Mouse (Mus musculus): ENCODE results near the gene Olfr772. TPM values are rescaled to one million over a fixed set of nuclear protein-coding genes. Genes with fewer than 3 reads are reported as not detected.
"Not testable (repeated sequence)": the region's sequence is repeated elsewhere in the genome, so short reads cannot be mapped to it uniquely, and the experiment has no call there.

Gene Olfr772
- not detected for total RNA-seq (2021)
- long read RNA-seq, experiment 1, result 0 reads
- long read RNA-seq, experiment 2, result 0 reads

- intact Hi-C loops (cut with DNase I); H3K27ac ChIP-seq; DNase-seq; H3K4me3 ChIP-seq: not testable (repeated sequence)
Measured at GRCm38 (mm10) chr10:129177821-129178220, at the start of gene Olfr772. TSS of gene Olfr772 (minus strand) at chr10:129177921.

- intact Hi-C loops (cut with DNase I); H3K27ac ChIP-seq; H3K4me3 ChIP-seq; DNase-seq: not testable (repeated sequence)
Measured at GRCm38 (mm10) chr10:129187319-129187718, 9.6 kb upstream of the Olfr772 start, which contains the start of gene Olfr773. TSS of gene Olfr773 (minus strand) at chr10:129187419.

- TF ChIP-seq CTCF (IDR thresholded peaks at IDR 0.05), result no peak
- Histone ChIP-seq H3K27ac (no peak within 1 kb of the TSS), H3K4me3 (no peak within 1 kb of the TSS)
- intact Hi-C loops (cut with DNase I), result no loop called here
- DNase-seq, result no peak
Measured at GRCm38 (mm10) chr10:129164651-129165050, 13.1 kb downstream of the Olfr772 start, which contains the start of gene Olfr771. TSS of gene Olfr771 (minus strand) at chr10:129164751.

- intact Hi-C loops (cut with DNase I), result no loop called here
- DNase-seq, result no peak
- H3K4me3 ChIP-seq, result no peak within 1 kb of the TSS
- H3K27ac ChIP-seq, result no peak within 1 kb of the TSS
- TF ChIP-seq CTCF (IDR thresholded peaks at IDR 0.05), result no peak
Measured at GRCm38 (mm10) chr10:129138898-129139297, 38.8 kb downstream of the Olfr772 start, which contains the start of gene Olfr770. TSS of gene Olfr770 (minus strand) at chr10:129138998.

Other genes with a start within 250 kb of the Olfr772 start
- 10 to 100 TPM; 58.4 to 72.9 TPM for gene Itga7, start 244.1 kb downstream of the Olfr772 start, total RNA-seq (2021)
- gene Mettl7b, start 216.9 kb downstream of the Olfr772 start, total RNA-seq (2021), result not detected
- gene Olfr9, start 188.5 kb downstream of the Olfr772 start, total RNA-seq (2021), result not detected
- not detected for gene Olfr763, start 167.1 kb downstream of the Olfr772 start, total RNA-seq (2021)
- gene Olfr764-ps1, start 138.0 kb downstream of the Olfr772 start, total RNA-seq (2021), result not detected
- not detected for gene Olfr765, start 127.9 kb downstream of the Olfr772 start, total RNA-seq (2021)
- not detected for gene Olfr766-ps1, start 108.9 kb downstream of the Olfr772 start, total RNA-seq (2021)
- gene Olfr767, start 95.0 kb downstream of the Olfr772 start, total RNA-seq (2021), result not detected
- not detected for gene Olfr768, start 78.5 kb downstream of the Olfr772 start, total RNA-seq (2021)
- gene Olfr769, start 60.1 kb downstream of the Olfr772 start, total RNA-seq (2021), result not detected
- not detected for gene Olfr770, start 38.9 kb downstream of the Olfr772 start, total RNA-seq (2021)
- gene Olfr771, start 13.2 kb downstream of the Olfr772 start, total RNA-seq (2021), result not detected
- gene Olfr773, start 9.5 kb upstream of the Olfr772 start, total RNA-seq (2021), result not detected
- gene Olfr774, start 58.3 kb upstream of the Olfr772 start, total RNA-seq (2021), result not detected
- gene Olfr775, start 70.5 kb upstream of the Olfr772 start, total RNA-seq (2021), result not detected
- not detected for gene Olfr776, start 81.2 kb upstream of the Olfr772 start, total RNA-seq (2021)
- gene Olfr777, start 93.6 kb upstream of the Olfr772 start, total RNA-seq (2021), result not detected
- not detected for gene Olfr780, start 140.2 kb upstream of the Olfr772 start, total RNA-seq (2021)
- not detected for gene Olfr781, start 150.9 kb upstream of the Olfr772 start, total RNA-seq (2021)
- not detected for gene Olfr782, start 170.9 kb upstream of the Olfr772 start, total RNA-seq (2021)
- gene Olfr784, start 206.2 kb upstream of the Olfr772 start, total RNA-seq (2021), result not detected
- gene Olfr785, start 227.5 kb upstream of the Olfr772 start, total RNA-seq (2021), result not detected
- gene Olfr786, start 249.4 kb upstream of the Olfr772 start, total RNA-seq (2021), result not detected

Data from gastrocnemius, adult 2 months (tissue).